Mouse (Mus musculus) mouse embryonic stem cell (cell line): Measurements from ENCODE around the gene Acadvl.

Experiments used
- in situ Hi-C, 2 experiments: fragments of 300-500 bp; cut with MboI; formaldehyde crosslinking; loops; 1 replicate in 1 of 2; 3 replicates in 1 of 2; pipeline ENCODE4 v1.14.3; 2019 to 2020; ENCODE audit warnings: low sequenced_read_pairs in 2 of 2, low pct_unique_long_range_greater_than_20kb in 1 of 2, mixed read lengths in 1 of 2; ENCODE audit not compliant: unreplicated experiment in 1 of 2

Acadvl gene

GRCm38 (mm10) chr11:69964650-69965270 is 50.5 kb downstream of the Acadvl start, which contains the start of gene Cldn7:
TSS of gene Cldn7 (plus strand) at chr11:69964779.
- in situ Hi-C loops: no loop called here

- in situ Hi-C loops: no loop called here
These were observed 53.4 kb downstream of the Acadvl start for GRCm38 (mm10) chr11:69961841-69962240.

GRCm38 (mm10) chr11:69960616-69961015 is 54.6 kb downstream of the Acadvl start:
- in situ Hi-C loops: no loop called here
